Mouse (Mus musculus): ENCODE results near the gene Tpbgl. TPM values are rescaled to one million over a fixed set of nuclear protein-coding genes. Genes with fewer than 3 reads are reported as not detected.

Tpbgl gene
- polyA plus RNA-seq, 1 experiment from 2014 or later: 0.76 TPM

Other genes with a start within 250 kb of the Tpbgl start
- 45.2 and 48.0 TPM in 2 replicates for gene Gdpd5, start 245.7 kb downstream of the Tpbgl start, polyA plus RNA-seq (2015; fragmentation: Nextera tagmentation; extraction: Ambion mirVana)
- gene Klhl35, start 161.1 kb downstream of the Tpbgl start, polyA plus RNA-seq (2015; fragmentation: Nextera tagmentation; extraction: Ambion mirVana): 3.8 and 4.0 TPM in 2 replicates
- gene Rps3, start 143.4 kb downstream of the Tpbgl start, polyA plus RNA-seq (2015; fragmentation: Nextera tagmentation; extraction: Ambion mirVana): 503 and 525 TPM in 2 replicates
- gene Arrb1, start 91.6 kb downstream of the Tpbgl start, polyA plus RNA-seq (2015; fragmentation: Nextera tagmentation; extraction: Ambion mirVana): 16.3 and 18.1 TPM in 2 replicates
- 5.0 and 6.4 TPM in 2 replicates for gene Slco2b1, start 84.2 kb upstream of the Tpbgl start, polyA plus RNA-seq (2015; fragmentation: Nextera tagmentation; extraction: Ambion mirVana)
- gene Olfr520, start 103.2 kb upstream of the Tpbgl start, polyA plus RNA-seq (2015; fragmentation: Nextera tagmentation; extraction: Ambion mirVana): not detected in 2 replicates
- not detected in 2 replicates for gene Olfr521, start 136.4 kb upstream of the Tpbgl start, polyA plus RNA-seq (2015; fragmentation: Nextera tagmentation; extraction: Ambion mirVana)
- 1.6 and 1.7 TPM in 2 replicates for gene Neu3, start 201.3 kb upstream of the Tpbgl start, polyA plus RNA-seq (2015; fragmentation: Nextera tagmentation; extraction: Ambion mirVana)
- 0.60 and 0.70 TPM in 2 replicates for gene Xrra1, start 232.0 kb upstream of the Tpbgl start, polyA plus RNA-seq (2015; fragmentation: Nextera tagmentation; extraction: Ambion mirVana)
- 278 and 304 TPM in 2 replicates for gene Spcs2, start 236.4 kb upstream of the Tpbgl start, polyA plus RNA-seq (2015; fragmentation: Nextera tagmentation; extraction: Ambion mirVana)

Measured in forebrain, embryonic 16.5 days (tissue).